Mouse (Mus musculus) lung, postnatal 0 days (tissue): ENCODE measurements around the gene Kansl1.

Experiments
- CTCF ChIP-seq: IDR thresholded peaks from 2 replicates; pipeline ENCODE4 v1.5.1; 2016; ENCODE audit warnings: antibody characterized with exemption, mild to moderate bottlenecking
- EP300 ChIP-seq: IDR thresholded peaks from 2 replicates; pipeline ENCODE4 v1.6.1; 2016; ENCODE audit warnings: antibody characterized with exemption, mild to moderate bottlenecking, control low read depth

DNA sequence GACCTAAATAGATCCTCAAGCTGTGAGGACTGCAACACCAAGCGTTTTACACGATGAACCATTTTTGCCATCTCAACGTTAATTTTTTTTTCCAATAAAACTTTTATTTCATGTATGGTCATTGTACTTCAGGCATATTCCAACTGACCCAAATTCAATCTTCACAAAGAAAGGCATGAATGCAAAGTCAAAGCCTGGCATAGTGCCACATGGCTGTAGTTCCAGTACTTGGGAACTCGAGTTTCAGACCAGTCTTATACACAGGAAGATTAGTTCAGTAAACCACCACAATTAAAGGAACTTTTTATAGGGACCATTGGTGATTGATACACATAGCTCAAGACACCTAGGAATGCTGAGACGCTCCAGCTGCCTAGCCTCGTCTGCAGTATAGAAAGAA is 75.5 kb downstream of the Kansl1 start:
- TF ChIP-seq CTCF (no peak), EP300 (no peak)
